12 mouse cellular contexts compared by ENCODE assay signal in the genomic region with DNA sequence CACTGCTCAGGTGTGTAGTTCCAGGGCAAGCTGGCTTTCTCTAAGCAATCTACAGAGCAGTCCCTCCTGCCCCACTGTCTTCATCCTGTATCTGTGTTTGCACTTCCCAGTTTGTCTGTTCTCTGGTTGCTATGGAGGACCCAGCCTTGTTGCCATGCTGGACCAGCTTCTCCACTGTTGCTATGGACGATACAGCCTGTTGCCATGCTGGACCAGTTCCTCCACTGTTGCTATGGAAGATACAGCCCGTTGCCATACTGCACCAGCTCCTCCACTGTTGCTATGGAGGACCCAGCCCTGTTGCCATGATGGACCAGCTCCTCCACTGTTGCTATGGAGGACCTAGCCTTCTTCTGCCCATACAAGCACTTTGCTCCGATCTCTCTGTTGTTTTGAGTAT.
DNase-seq lines count a peak whose midpoint lies in the region; ATAC-seq and TF ChIP-seq lines count a peak whose summit lies in the region.
"Had no signal": no experiment of that assay in that cellular context is flagged by ENCODE, and none has a peak within 500 bp of the region (broad histone marks: within the 10 kb centered on the region; RNA-seq: fewer than 3 reads in every experiment).

No protein-coding gene starts in this region.

- TF ChIP-seq CTCF in layer of hippocampus, adult 2 months (conservative IDR thresholded peaks at IDR 0.05), result no peak

- H3K36me3 ChIP-seq in hindbrain, embryonic 13.5 days, result no peaks in the 10 kb centered on the region
- H3K36me3 ChIP-seq in hindbrain, embryonic 12.5 days, result no peaks in the 10 kb centered on the region
- no peaks in the 10 kb centered on the region for H3K36me3 ChIP-seq in midbrain, embryonic 10.5 days
- no peaks in the 10 kb centered on the region for H3K36me3 ChIP-seq in heart, embryonic 12.5 days
- H3K36me3 ChIP-seq: limb, embryonic 10.5 days; lung, embryonic 15.5 days had no signal

- peak; percentile 32 to 67 for DNase-seq in layer of hippocampus, adult 2 months (ENCODE audit: low spot score in 2 of 2)
- peak; percentile 29 for DNase-seq in midbrain, embryonic 10.5 days (ENCODE audit: low spot score)
- DNase-seq in right cerebral cortex, postnatal 4 days, result peak; percentile 49
- no peak for DNase-seq in urinary bladder, postnatal 36 days (ENCODE audit: low spot score in 2 of 2)
- no peak for DNase-seq in urinary bladder, postnatal 4 days (ENCODE audit: low spot score in 2 of 2)
- DNase-seq: embryo, embryonic 11 days had no signal

- 57% methylated on average over 3 of the region's 3 CpGs for WGBS in hindbrain, embryonic 13.5 days
- WGBS in hindbrain, embryonic 12.5 days, result 61% methylated on average over 3 of the region's 3 CpGs
- 69% methylated on average over 3 of the region's 3 CpGs for WGBS in midbrain, embryonic 10.5 days
- 83% methylated on average over 3 of the region's 3 CpGs for WGBS in heart, embryonic 12.5 days

- no peak overlapping the region for H3K27ac ChIP-seq in hindbrain, embryonic 13.5 days
- no peak overlapping the region for H3K27ac ChIP-seq in hindbrain, embryonic 12.5 days
- peak overlapping the region; percentile 68 for H3K27ac ChIP-seq in layer of hippocampus, adult 2 months
- no peak overlapping the region for H3K27ac ChIP-seq in midbrain, embryonic 10.5 days (replicated peaks)
- no peak overlapping the region for H3K27ac ChIP-seq in heart, embryonic 12.5 days (ENCODE audit: poor library complexity, severe bottlenecking)
- H3K27ac ChIP-seq: limb, embryonic 10.5 days; lung, embryonic 15.5 days had no signal

- H3K4me3 ChIP-seq in hindbrain, embryonic 13.5 days, result no peak overlapping the region
- H3K4me3 ChIP-seq in hindbrain, embryonic 12.5 days, result no peak overlapping the region
- H3K4me3 ChIP-seq in layer of hippocampus, adult 2 months, result no peak overlapping the region
- no peak overlapping the region for H3K4me3 ChIP-seq in midbrain, embryonic 10.5 days
- H3K4me3 ChIP-seq in heart, embryonic 12.5 days, result no peak overlapping the region
- H3K4me3 ChIP-seq: limb, embryonic 10.5 days; lung, embryonic 15.5 days had no signal

- H3K9ac ChIP-seq in hindbrain, embryonic 13.5 days, result no peak overlapping the region
- H3K9ac ChIP-seq in hindbrain, embryonic 12.5 days, result no peak overlapping the region
- no peak overlapping the region for H3K9ac ChIP-seq in heart, embryonic 12.5 days
- H3K9ac ChIP-seq: lung, embryonic 15.5 days had no signal

- no peak overlapping the region for H3K4me2 ChIP-seq in hindbrain, embryonic 13.5 days
- H3K4me2 ChIP-seq in hindbrain, embryonic 12.5 days (replicated peaks), result no peak overlapping the region
- H3K4me2 ChIP-seq in heart, embryonic 12.5 days, result no peak overlapping the region
- H3K4me2 ChIP-seq: lung, embryonic 15.5 days had no signal

- H3K27me3 ChIP-seq in hindbrain, embryonic 13.5 days, result peaks cover 12% of the 10 kb centered on the region; the same call in 1 of the 2 replicates
- peaks cover 10% of the 10 kb centered on the region for H3K27me3 ChIP-seq in hindbrain, embryonic 12.5 days
- H3K27me3 ChIP-seq in midbrain, embryonic 10.5 days (ENCODE audit: low read depth, poor library complexity, severe bottlenecking), result peaks cover 3% of the 10 kb centered on the region; the same call in 1 of the 2 replicates
- peaks cover 53% of the 10 kb centered on the region for H3K27me3 ChIP-seq in heart, embryonic 12.5 days (replicated peaks)

- H3K9me3 ChIP-seq in hindbrain, embryonic 13.5 days, result no peaks in the 10 kb centered on the region
- H3K9me3 ChIP-seq in hindbrain, embryonic 12.5 days (replicated peaks), result no peaks in the 10 kb centered on the region
- no peaks in the 10 kb centered on the region for H3K9me3 ChIP-seq in midbrain, embryonic 10.5 days (replicated peaks)
- H3K9me3 ChIP-seq in heart, embryonic 12.5 days (replicated peaks), result no peaks in the 10 kb centered on the region
- H3K9me3 ChIP-seq: limb, embryonic 10.5 days; lung, embryonic 15.5 days had no signal

- ATAC-seq in hindbrain, embryonic 13.5 days (ENCODE audit: low FRiP score), result peak; percentile 81
- no peak for ATAC-seq in hindbrain, embryonic 12.5 days (ENCODE audit: low FRiP score)
- no peak for ATAC-seq in heart, embryonic 12.5 days (ENCODE audit: insufficient number of reproducible peaks, low FRiP score)
- ATAC-seq: Patski had no signal

- H3K4me1 ChIP-seq in hindbrain, embryonic 13.5 days (replicated peaks), result no peaks in the 10 kb centered on the region
- peaks cover 9% of the 10 kb centered on the region for H3K4me1 ChIP-seq in hindbrain, embryonic 12.5 days
- H3K4me1 ChIP-seq in midbrain, embryonic 10.5 days, result peaks cover 9% of the 10 kb centered on the region
- H3K4me1 ChIP-seq in heart, embryonic 12.5 days (replicated peaks), result no peaks in the 10 kb centered on the region
- H3K4me1 ChIP-seq: lung, embryonic 15.5 days had no signal

Comparison
In these comparisons a context has a peak if more than half of its experiments do, and no peak if none do; other contexts are left out.
1. DNase-seq: peak in layer of hippocampus, adult 2 months (2 of 2), midbrain, embryonic 10.5 days (single experiment) and right cerebral cortex, postnatal 4 days (single experiment); none in urinary bladder, postnatal 36 days (0 of 2) and urinary bladder, postnatal 4 days (0 of 2).